Mouse (Mus musculus) v-Abl transformed pro-B cells (cell line): Measurements from ENCODE around the gene Cpne2.

ENCODE experiments used
- in situ Hi-C, 2 experiments: fragments of 400-800 bp; cut with MboI; formaldehyde crosslinking; loops; one replicate each; pipeline ENCODE4 v1.15.1; 2025; ENCODE audit not compliant: unreplicated experiment in 2 of 2

Cpne2 gene

DNA sequence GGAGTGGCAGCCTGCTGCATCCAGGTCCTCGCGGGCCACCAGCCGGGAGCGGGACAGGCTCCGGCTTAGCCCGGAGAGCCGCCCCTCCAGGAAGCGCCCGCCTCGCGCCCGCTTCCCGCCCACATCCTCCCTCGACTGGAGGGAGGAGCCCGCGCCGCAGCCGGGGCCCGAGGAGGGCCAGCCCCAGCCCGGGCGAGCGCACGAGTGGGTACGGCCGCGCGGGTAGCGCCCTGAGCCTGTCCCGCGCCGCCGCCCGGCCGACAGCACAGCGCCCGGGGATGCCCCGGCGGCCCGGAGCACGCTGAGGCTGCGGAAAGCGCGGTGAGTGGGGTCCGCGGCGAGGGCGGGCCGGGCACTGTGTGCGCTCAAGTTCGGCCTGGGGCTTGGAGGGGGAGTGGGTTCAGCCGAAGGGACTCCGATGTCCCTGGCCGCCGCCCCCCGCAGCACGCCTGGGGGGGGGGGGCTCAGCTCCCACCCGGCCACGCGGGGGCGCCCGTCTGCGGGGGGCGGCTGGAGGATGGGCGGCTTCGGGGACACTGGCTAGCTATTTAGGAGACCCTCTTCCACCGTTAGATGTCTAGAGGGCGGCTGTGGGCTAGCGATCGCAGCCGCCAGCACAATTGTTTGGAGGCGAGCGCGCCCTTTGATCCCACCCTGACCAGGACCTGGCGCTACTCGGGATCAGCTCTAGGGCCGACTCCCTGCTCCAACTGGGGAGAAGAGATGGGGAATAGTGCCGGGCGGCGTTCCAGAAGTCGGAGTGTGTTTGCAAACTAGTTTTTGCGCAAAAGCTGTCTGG lies at the start of gene Cpne2:
Gene Cpne2 (plus strand): TSS at position 118 of the 799 bp plus-strand sequence.
- in situ Hi-C loops = no loop called here

DNA sequence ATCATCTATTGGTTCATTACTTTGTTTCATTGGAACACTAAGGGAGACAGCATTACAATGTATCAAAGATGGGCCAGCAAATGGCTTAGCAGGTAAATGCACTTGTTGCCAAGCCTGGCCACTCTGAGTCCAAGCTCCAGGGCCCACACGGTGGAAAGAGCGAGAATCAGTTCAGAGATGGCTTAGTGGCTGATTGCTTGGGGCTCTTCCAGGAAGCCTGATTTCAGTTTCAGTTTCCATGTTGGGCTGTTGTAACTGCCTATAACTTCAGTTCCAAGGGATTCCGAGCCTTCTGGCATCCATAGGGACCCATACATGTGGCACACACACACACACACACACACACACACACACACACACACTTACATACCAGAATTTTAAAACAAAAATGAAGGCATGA lies 47.5 kb upstream of the Cpne2 start:
- in situ Hi-C loops = loop anchor here in 1 of 2 experiments (10.0 kb wide), 1 partner anchor 50 kb away; the partner anchor contains the start of gene Nlrc5

DNA sequence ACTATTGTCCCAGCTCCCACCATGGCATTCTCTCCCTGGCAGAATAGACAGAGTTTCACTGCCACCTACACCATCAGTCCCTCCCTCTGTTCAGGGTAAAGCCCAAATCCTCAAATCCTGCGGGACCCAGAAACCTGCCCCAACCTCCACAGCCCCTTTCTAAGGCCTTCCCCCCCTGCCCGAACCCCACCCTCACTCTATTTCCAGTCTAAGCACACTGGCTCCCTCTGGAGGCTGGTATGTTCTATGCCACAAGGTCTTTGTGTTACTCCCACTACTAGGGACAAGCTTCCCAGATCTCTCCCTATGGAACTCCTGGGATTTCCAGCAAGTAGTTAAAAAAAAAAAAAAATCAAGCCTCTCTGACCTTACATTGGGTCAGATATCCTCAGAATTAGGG lies 46.9 kb upstream of the Cpne2 start:
- in situ Hi-C loops = loop anchor here in 1 of 2 experiments (10.0 kb wide), 1 partner anchor 51 kb away; the partner anchor contains the start of gene Nlrc5

DNA sequence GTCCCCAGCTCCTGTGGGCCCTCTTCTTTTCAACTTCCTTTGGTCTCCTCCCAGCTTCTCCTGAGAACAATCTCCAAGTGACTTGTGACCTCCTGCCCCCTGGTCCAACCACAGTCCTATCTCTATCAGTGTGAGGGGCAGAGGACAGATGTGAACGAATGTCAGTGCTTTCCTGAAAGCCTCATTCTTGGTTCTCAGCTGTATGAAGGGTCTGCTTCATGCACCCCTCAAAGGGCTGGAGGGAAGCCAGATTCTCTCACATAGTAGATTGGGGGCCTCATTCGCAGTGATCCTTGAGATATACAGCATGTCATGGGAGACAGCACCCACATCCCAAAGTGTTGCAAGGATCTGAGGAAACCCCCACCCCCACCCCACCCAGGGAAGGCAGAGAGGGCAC lies 44.8 kb upstream of the Cpne2 start:
- in situ Hi-C loops = loop anchor here in 1 of 2 experiments (10.0 kb wide), 1 partner anchor 53 kb away; the partner anchor contains the start of gene Nlrc5

DNA sequence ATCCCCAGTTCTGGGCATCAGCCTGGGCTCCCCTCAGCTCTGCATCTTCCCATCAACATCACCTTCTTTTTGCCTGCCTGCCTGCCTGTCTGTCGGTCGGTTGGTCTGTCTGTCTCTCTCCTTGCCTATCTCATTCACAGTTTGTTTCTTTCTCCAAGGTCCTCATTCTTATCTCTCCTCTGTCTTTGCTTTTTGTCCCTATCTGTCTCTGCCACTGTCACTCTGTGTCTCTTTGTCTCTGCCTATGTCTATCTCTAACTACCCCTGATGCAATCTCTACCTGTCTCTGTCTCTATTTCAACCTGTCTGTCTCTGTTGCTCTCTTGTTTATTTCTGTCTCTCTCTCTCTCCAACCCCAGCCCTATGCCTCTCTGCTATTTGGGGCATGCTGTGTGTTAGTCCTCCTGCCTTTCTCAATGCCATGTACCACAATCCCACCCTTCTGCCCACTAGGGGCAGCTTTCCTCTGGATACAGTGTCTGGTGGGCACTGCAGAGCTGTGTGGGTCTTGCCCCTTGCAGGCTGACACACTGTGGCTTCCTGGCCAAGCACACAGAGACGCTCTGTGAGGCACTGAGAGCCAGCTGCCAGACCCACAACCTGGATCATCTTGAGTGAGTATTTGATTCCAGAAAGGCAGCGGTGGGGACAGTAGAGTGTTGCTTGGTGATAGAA lies 42.8 kb upstream of the Cpne2 start:
- in situ Hi-C loops = loop anchor here (5.0 to 10.0 kb wide), 5 partner anchors 55 to 325 kb away; partner anchors contain the start of genes Pllp (in 2 of the 2), Ccl17 (in 1 of the 2), Fam192a (in 1 of the 2) and Nlrc5 (in 1 of the 2)

DNA sequence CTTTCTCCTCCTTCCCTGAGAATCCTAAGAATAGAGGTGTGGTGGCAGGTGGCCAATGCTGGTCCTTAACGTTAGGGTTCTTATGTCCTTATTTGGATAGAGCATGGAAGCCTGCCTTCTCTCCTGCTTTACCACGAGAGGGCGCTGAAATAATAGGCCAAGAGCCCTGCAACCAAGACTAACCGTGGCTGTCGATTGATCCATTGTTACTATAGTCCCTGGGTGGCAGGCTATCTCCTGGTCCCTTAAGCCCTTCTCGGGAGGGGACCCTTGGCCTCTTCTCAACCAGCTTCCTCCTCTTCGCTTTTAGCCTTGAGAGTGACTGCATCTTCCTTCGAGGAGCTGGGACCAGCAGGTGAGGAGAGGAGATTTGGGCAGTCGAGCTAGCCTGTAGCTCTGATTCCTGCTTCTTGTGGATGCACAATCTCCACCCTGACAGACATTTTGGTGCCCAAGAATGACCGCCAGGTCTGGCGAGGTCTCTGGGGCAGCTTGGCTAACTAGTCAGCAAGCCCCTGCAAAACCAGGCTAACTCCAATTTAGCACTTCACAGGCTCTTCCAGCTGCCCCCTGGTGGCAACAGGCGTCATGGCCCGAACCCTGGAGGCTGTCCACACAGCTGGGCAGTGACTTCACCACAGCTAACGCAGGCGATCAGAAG lies 40.6 kb upstream of the Cpne2 start:
- in situ Hi-C loops = loop anchor here (5.0 to 10.0 kb wide), 4 partner anchors 113 to 323 kb away; partner anchors contain the start of genes Pllp (in 2 of the 2), Ccl17 (in 1 of the 2), Fam192a (in 1 of the 2) and Rspry1 (in 1 of the 2)

DNA sequence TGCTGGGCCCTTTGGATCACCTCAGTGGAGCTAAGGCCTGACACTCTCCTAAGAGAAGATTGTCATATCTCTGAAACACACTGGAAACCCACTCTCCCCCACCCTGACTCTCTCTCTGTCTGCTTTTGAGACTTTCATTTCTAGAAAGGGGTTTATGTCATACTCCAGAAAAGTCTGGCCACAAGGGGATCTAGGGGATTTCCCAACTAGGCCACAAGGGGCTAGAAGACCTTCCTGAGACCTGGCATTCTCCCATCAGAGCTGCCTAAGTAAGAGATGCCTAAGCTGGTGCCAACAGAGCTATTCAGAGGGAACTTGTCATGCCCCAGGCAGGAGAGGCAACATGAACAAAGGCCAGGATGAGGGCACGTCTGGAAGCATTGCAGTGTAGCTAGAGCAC lies 39.5 kb upstream of the Cpne2 start:
- in situ Hi-C loops = loop anchor here (5.0 to 10.0 kb wide), 4 partner anchors 112 to 322 kb away; partner anchors contain the start of genes Pllp (in 2 of the 2), Ccl17 (in 1 of the 2), Fam192a (in 1 of the 2) and Rspry1 (in 1 of the 2)

DNA sequence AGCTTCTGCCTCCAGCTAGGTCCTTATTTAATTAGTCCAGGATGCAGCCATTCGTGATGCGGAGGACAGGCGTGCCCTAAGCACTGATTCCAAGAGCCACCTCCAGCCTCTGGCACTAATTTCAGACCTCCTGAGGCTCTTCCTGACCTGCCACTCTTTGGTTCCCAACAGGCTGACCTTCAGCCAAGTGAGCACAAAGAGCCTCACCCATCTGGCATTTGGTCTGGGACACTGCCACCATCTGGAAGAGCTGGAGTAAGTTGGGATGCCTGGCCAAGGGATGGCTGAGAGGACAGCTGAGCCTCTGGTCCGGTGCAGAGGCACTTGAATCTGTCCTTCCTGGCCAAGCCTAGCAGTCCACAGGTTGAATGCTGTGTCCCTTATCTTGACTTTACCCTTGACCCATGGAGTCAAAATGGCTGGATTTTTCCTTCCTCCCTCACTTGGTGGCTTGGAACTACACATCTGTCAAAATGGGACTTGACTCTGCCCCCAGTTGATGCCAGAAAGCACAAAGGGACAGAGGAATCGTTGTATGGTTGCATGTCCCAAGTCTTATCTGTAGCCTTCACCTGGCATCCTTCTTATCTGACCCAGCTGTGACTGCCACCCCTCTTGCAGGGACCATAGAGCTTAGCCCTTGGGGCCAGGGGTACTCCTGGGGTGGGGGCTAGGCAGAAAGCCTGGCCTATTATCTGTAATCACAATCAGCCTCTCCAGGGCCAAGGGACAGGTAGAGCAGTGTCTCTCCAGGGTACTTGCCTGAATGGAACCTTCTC lies 17.2 kb upstream of the Cpne2 start:
- in situ Hi-C loops = no loop called here

DNA sequence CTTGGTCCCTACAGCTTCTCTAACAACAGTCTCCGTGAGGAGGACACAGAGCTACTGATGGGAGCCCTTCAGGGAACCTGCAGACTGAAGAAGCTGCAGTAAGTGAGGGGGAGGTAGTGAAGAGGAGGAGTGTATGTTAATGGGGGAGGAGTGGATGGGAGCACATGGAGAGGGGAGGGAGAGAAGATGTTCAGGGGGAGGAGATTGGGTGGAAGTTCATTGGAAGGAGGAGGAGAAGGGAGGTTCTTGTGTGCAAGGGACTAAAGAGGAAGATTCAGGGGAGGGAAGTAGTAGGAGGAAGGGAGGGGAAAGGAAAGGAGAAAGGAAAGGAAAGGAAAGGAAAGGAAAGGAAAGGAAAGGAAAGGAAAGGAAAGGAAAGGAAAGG lies 16.6 kb upstream of the Cpne2 start:
- in situ Hi-C loops = no loop called here

DNA sequence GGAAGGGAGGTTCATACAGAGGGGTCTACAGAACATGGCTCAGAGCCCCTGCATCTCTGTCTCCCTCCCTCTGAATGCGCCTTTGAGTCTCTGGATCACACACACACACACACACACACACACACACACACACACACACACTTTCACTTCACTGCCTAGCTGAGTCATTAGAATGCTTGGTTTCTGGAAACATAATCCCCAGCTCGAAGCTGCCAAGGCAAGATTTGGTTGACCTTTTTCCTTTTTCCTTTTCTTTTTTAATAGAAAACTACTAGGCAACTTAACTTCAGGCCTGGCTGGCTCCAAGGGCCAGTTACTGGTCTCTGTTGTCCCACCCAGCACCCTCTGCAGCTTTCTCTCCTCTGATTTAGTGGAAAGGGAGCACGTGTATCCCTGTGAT lies 16.0 kb upstream of the Cpne2 start:
- in situ Hi-C loops = no loop called here

DNA sequence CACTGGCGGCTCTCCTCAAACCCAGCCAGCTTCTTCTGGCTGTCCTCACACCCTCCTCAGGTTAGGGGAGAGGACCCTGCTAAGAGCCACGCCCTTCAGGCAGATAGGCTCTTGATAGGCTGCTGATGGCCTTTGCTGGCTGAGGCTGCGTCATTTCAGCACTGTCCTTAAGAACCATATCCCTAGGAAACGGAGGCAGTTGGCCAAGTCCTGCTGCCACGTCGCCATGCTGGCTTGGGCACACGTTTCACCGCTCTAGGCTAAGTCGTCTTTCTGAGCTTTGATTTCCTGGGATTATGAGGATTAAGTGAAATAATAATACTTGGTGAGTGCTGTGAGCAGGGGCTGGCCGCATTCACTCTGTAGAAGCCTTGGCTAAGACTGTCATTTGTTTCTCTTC lies 14.5 kb upstream of the Cpne2 start:
- in situ Hi-C loops = no loop called here

DNA sequence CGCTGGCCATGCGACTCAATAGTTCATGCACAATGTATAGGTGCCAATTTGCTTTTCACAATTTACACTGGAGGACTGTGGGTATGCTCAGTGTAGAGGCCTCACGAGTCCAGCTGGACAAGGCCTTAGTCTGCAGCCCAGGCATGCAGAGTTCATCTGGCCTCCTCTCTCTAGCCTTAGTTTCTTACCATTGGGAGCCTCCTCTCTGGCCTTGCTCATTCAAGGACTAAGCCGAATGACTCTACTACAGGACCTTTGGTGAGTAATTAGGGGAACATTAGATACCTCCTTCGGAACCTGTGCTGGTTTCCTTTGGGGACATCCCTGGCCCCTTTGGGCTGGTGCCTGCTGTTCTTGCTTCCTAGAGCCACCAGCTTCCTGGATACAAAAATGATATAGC lies 13.8 kb upstream of the Cpne2 start:
- in situ Hi-C loops = no loop called here

DNA sequence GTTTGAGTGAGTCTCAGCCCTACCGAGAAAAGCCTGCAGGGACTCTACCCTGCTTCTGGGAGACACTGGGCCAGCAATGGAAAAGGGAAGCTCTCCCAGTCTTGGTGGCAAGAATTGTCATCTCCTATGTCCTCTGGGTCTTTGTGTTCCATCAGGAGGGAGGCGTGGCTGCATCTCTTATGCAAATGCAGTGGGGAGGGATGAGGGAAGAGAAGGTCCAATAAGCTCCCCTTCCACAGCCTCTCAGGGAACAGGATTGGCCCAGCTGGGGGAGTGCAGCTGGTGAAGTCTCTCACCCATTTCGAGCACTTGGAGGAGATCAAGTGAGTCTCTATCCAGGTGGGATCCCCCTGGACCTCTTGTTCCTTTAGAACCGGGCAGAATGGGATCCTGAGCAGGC lies 11.3 kb upstream of the Cpne2 start:
- in situ Hi-C loops = loop anchor here (10.0 kb wide), 2 partner anchors 173 to 293 kb away; partner anchors contain the start of genes Ccl17 (in 1 of the 2) and Pllp (in 1 of the 2)

DNA sequence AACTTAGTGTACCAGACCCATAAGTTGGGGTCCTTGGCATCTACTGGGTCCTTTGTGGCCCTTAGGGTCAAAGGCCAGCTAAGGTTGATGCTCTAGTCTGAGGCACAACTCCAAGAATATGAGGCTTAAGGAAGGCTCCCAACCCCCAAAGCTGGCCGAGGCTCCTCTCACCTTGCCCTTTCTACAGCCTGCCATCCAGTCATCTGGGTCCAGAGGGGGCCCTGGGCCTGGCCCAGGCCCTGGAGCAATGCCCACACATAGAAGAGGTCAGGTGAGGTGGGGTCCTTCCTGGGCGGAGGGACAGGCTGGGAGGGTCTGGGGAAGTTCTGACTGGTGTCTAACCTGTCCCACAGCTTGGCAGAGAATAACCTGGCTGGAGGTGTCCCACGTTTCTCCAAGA lies 10.3 kb upstream of the Cpne2 start:
- in situ Hi-C loops = loop anchor here (10.0 kb wide), 2 partner anchors 172 to 292 kb away; partner anchors contain the start of genes Ccl17 (in 1 of the 2) and Pllp (in 1 of the 2)

DNA sequence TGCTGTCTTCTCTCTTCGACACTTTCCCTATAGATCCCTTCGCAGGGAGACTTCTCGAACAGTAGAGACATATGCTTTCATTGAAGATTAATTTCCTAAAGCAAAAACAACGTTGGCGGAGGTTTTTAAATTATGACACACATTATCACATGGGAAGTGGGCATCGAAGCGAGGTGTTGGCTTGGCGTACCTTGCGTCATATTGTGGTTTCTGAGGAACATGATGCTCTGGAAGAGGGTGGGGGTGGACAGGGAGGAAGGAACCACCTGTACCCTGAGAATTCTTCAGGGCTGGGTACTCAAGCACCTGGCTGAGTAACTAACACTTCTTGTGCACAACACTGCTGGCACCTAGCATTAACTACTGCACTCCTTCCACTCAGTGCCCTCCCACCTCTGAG lies 8.2 kb upstream of the Cpne2 start:
- in situ Hi-C loops = loop anchor here (10.0 kb wide), 2 partner anchors 170 to 290 kb away; partner anchors contain the start of genes Ccl17 (in 1 of the 2) and Pllp (in 1 of the 2)

DNA sequence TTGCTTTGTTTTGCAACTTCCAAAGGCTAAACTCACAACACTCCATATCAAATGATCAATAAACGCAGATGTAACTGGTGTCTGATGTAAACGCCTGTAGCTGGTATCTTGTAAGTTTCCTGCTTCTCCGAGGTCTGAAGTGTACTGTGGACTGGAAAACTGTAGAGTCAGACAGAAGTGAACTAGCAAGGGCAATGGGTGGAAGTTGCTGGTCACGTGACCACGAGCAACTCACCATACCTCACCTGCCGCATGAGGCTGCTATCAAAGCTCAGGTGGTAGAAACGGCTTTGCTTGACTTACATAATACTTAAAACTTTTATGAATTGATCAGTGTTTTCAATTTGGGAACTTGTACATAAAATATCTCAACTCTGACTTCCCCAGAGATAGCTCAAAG lies 5.6 kb upstream of the Cpne2 start:
- in situ Hi-C loops = loop anchor here (5.0 to 10.0 kb wide), 4 partner anchors 55 to 288 kb away; partner anchors contain the start of genes Ccl17 (in 1 of the 2) and Pllp (in 1 of the 2)

DNA sequence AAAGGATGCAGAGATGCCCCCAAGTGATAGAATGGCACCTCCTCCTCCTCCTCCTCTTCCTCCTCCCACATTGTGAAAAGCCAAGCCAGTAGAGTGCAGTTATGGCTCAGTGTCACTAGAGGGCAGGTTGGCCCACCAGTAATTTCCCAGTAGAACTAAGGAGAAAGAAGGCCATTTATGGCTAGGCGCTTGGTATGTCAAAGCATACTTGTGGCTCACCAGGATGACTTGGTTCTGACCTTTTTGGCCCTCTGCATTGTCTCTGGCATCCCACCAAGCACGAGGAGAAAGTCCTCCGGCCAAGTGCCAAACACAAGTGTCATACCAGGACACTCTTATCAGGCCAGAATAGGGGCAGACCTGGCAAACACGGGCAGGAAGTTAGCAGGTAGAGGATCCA lies 4.5 kb upstream of the Cpne2 start:
- in situ Hi-C loops = loop anchor here (5.0 to 10.0 kb wide), 4 partner anchors 54 to 287 kb away; partner anchors contain the start of genes Ccl17 (in 1 of the 2) and Pllp (in 1 of the 2)

DNA sequence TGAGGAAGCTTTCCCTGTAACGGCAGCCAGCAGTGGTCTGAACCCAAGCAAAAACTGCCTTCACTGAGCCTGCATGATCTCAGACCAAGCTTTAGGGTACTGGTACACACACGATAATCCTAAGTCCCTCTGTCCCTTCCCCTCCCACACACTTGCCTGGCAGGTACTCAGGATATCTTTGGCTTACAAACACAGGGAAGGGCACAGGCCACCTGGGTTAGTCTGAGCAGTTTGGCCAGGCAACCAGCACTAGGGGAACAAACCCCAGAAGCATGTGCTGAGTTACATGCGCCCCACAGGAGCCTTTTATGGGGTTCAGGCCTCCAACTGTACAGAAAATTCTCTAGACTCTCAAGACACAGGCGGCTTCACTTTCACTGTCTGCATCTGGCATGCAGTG lies 2.9 kb upstream of the Cpne2 start:
- in situ Hi-C loops = loop anchor here (5.0 to 10.0 kb wide), 4 partner anchors 52 to 285 kb away; partner anchors contain the start of genes Ccl17 (in 1 of the 2) and Pllp (in 1 of the 2)

DNA sequence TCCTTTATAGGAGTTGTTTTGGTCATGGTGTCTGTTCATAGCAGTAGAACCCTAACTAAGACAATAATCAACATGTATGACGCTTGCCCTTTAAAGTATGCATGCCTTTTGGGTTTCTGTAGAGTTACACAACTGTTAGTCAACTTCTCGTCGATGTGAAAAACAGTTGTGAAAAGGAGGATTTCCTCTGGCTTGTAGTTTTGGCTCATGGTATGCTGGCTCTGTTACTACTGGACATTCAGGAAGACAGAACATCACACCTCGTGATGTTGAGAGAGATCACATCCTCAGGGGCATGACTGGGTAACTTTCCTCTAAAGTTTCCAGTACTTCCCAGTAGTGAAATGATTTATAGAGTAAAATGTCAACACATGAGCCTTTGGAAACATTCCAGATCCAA lies 2.1 kb upstream of the Cpne2 start:
- in situ Hi-C loops = no loop called here
